Mouse (Mus musculus) WW6 (cell line): ENCODE data around the gene Htr1f.
A peak's percentile ranks its signal among the peaks of the same experiment; 100 is the strongest.

Experiments used
- DNase-seq: peaks from one replicate; pipeline ENCODE4 v3.0.0-alpha.2; 2013; ENCODE audit warnings: low read depth, low spot score

Htr1f gene

DNA sequence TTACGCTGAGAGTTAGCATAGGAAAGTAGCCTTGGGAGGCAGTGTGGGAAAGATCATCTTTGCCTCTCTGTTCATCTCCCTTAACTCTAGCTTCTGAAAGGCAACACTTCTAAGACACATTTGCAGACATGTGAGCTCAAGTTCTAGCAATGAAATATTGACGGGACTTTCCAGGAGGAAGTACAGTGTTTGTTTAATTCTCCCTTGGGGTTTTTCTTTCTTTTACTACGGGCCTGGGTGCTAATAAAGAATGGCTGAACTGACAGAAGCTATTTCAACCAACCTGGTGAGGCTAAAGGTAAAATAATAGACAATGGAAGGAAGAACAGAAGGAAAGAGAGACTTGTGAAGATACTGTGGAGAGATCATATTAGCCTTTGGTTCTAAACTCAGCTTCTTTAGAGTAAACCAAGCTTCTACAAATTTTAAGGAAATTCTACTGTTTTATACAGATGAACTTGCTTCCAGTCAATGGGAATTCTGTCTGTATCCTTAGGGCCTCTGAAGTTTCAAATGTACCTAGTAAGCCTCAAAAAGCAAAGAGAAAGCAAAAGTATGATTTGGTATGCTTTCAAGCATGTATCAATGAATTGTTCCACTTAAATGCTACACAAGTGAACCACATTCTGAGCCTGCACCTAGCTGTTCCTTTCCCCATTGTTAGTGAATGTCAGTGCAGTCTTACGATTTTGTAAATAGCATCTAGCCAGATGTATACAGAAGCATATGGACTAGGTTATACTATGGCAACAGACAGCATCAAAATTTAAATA is 131.9 kb downstream of the Htr1f start:
- no peak for DNase-seq

DNA sequence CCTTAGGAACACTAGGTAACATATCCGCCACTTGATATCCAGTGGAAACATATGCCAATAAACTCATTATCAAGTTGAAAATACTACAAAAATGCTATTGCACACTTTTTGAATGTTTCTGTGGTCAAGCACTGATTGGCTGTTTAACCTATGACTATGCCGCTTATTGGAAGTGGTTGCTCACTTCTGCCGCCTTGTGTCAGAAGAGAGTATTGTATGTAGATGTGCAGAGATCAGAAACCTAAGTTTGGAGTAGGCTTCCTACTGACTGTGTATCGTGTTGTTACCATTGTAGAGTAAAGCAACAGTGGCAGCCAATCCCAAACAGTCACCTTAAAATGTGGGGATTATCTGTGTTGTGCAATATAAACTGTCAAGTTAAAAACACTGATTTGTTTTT is 144.0 kb downstream of the Htr1f start:
- no peak for DNase-seq

DNA sequence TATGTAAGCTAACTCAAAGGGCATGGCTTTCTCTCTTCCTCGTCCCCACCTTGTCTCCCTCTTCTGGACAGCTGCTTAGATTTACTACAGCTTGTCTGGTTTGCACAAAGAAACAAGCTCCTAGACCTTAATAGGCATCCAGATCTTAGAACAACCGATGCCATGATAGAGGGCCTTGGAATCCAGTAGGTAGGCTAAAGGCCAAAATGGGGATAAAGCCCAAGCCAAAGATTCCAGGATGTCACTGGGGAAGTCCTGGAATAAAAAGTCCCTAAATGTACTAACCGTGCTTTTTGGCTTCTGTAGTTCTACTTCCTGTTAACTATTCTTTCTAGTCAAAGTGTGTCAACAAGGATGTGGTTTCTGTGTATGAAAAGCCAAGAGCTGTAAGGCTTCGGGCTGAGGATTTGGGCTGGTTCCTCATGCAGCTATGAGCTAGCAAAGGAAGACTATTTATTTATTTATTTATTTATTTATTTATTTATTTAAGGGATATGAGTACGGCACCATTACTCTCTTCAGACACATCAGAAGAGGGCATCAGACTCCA is 163.9 kb downstream of the Htr1f start:
- DNase-seq: no peak

DNA sequence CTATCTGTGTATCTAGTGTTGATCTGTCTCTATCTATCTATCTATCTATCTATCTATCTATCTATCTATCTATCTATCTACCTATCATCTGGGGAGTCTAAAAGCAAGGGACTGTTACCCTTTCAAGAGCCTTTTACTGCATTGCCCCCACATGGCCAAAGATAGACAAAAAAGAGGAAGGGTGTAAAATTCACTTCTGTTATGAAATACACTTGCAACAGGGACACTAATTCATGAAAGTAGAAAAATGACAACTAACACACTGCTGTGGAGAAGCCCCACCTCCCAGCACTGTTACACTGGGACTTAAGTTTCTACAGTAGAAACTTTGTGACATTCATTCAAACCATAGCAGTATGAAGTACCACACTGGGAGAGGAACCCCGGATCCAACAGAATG is 170.9 kb downstream of the Htr1f start:
- no peak for DNase-seq

DNA sequence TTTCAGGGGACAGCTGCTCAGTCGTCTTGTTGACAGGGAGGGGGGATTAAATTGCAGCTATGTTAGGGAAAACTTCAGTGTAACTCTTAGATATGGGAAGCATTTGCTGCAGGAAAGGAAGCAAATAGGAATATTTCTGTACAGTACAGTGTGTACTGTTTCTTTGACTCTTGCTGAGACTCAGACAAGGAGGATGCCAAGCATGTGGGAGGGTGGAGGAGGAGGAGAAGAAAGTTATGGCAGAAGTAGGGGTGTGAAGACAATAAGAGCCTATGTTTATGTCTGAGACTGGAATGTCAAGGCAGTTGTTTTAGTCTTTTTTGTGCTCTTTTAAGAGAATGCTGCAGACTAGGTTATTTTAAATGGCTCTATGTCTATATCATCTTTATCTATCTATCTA is 171.6 kb downstream of the Htr1f start:
- no peak for DNase-seq

DNA sequence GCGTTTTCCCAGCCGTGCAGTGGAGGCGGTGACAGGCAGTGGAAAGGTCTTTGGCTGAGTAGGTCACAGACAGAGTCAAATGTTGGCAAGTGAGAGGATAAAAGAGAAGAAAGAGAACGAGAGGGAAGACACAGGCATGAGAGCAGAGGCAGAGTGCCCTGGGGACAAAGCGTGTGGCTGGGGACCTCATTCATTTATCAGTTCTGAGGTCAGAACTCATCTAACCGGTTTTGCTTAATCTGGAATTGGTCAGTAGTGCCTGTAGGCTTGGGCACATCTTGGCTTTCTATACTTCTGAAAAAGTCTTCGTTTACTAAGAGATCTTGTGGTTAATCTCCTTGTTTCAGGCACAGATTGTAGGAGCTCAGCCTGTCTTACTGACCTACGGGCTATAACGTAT is 182.2 kb downstream of the Htr1f start:
- DNase-seq: no peak

DNA sequence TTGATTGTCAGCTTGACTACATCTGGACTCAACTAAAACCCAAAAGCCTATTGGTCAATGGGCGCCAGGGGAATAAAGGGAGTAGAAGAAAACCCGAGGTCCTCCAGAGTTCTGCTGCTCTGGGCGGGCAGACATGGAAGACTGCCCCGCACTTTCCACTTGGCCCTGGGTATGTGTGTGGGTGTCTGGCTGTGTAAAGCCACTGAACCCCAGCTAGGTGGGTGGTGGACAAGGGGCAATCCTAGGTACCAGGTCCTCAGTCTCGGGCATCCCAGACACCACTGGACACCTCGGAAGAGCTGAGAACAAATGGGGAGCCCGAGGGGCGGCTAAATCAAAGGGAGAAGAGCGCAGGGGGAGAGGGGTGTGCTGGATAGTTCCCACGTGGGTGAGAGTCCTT is 196.9 kb downstream of the Htr1f start:
- no peak for DNase-seq

DNA sequence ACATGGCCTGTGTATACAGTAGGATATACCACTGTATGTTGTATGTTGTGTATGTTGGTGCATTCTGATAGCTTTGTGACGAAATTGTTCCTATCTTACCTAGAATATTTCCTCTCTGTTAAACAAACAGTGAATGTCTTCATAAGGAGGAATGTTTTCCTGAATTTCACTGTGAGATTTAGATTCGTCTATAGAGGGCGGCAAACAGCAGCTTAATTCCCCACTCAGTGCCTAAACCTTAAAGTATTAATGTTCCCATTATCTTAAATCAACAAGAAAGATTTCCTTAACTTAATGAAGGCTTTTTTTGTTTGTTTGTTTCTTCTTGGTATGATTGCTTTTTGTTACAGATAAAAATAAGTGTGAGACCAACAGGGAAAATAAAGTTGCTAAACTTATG is 198.5 kb downstream of the Htr1f start:
- no peak for DNase-seq

DNA sequence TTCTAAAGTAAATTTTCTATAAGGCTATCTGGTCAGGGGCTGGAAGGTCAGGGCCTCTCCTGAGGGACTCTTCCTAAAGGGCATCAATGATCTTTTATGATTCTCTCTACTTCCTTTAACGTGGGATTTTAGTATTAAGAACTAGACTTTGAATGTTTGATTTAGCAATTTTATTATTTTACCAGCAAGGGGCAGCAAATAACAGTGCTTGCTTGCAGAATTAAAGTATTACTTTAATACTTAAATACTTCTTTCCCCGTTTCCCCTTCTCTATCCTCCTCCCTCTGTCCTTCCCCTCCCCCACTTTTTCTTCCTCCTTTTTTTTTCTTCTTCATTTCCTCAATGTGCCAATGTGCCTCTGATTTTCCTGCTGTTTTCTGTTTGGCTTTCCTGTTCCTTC is 202.3 kb downstream of the Htr1f start:
- DNase-seq: no peak

DNA sequence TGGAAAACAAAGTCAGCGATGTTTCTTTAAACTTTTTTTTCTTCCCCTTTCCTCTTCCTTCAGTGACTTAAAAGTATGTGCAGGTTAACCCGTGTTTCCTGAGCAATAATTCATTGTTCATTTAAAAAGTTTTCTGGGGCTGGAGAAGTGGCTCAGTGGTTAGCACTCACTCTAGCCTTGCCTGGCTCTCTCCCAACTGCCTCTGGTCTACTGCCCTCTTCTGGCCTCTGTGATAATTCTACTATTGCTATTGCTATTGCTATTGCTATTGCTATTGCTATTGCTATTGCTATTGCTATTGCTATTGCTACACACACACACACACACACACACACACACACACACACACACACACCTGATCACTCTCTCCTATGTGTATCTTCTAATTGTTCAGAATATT is 206.6 kb downstream of the Htr1f start:
- DNase-seq: no peak

DNA sequence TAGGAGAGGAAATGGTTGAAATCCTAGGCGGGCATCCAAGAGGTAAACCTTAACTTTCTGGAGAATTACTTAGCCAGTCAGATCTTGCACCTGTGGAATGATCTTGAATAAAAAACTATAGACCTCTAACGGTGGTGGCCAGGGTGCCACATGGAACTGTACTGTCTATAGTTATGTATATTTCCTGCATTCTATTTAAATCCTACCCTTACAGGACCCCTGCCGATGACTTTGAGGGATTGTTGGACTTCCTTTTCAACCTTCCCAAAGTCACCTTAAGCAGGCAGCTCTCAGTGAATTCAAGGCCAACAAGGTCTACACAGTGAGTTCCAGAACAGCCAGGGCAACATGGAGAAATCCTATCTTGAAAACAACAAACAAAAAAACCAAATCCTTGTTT is 216.2 kb downstream of the Htr1f start:
- no peak for DNase-seq

DNA sequence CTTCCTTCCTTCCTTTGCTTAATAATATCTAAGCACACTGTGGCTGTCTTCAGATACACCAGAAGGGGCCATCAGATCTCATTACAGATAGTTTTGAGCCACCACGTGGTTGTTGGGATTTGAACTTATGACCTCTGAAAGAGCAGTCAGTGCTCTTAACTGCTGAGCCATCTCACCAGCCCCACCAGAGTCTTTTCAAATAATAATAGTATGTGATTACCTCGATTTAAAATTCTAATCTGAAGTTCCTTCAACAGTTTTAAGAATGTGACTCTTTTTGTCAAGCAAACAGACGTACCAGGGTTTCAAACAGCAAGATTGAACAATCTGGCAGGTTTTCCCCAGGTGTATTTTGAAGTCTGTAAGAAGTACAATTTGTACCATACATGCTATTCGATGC is 220.1 kb downstream of the Htr1f start:
- no peak for DNase-seq

DNA sequence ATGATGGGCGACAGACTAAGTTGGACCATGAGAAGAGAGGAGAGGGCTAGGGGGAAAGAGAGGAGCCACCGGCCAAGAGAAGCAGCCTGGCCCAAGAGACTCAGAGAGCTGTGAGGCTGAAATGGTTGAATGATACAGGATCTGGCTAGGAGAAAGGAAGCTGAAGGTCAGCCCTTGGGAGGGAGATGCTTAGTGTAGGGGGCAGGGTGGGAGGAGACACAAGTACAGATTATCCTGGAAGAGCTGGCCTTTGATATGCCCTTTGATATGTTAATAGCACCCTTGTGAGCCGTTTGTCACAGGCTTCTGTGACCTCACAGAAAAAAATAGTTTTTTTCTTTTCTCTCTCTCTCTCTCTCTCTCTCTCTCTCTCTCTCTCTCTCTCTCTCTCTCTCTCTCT is 220.5 kb downstream of the Htr1f start:
- DNase-seq: peak; percentile 84

DNA sequence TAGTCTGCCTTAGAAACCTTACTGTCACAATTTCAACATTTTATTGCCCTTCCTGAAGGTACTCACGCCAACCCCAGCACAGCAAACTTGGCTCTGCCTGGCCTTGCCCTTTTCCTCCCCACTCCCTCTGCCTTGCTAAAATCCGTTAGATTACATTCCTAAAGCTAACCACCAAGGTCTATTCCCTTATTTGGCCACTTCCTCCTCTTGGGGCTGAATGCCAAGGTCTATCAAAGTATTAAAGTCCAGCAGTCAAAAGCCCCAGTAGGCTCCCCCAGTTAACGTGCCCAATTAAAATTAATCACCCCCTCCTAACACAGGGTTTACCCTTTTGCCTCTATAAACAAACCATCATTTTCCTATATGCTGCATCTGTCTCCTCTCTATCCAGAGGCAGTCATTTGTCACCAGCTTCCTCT is 221.2 kb downstream of the Htr1f start:
- no peak for DNase-seq

DNA sequence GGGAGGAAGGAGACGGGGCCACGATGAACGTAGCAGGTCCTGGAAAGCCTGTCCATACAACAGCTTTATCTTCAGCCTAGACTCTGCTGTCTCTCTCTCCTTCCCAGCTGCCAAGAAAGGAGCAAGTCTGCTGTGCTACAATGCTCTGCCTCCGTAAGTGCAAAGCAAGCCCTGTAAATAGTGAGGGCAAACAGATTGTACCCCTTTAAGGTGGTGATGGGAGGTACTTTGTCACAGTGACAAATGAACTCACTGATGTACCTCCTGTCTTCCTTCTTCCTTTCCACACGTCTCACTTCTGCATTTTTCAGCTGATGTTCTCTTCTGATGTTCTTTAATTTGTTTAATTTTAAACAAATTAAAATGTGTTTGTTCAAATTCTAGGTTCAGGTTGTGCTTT is 221.8 kb downstream of the Htr1f start:
- DNase-seq: no peak

DNA sequence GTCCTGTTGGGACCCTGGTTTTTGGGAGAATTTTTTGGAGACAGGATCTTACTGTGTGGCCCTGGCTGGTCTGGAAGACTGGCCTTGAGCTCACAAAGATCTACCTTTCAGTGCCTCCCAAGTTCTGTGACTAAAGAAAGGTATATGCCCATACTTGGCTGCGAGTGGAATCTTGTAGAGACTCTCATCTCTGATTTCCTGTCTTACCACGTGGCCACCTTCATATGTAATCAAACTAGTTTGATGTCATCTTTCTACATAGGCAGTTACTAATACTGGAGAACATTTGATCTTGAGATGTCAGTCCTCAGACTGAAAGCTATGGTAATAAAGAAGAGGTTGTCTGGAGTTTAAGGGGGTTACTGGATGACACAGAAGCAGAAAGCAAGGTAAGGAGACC is 224.2 kb downstream of the Htr1f start:
- no peak for DNase-seq

DNA sequence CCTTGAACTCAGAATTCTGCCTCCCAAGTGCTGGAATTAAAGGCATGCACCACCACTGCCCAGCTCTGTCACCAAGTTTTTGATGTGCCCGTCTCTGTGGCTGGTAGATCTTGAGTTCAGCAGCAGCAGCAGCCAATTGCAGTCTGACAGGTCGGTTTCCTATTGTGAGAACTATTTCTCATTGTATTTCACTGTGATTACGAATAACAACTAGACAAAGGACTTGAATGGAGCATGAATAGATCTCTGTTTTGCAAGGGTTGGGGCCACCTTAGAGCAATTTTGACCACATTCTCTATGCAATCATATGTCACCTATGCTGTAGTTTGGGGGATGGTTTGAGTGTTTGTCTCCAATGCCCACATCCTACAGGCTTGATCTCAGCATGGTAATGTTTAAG is 224.7 kb downstream of the Htr1f start:
- DNase-seq: no peak

DNA sequence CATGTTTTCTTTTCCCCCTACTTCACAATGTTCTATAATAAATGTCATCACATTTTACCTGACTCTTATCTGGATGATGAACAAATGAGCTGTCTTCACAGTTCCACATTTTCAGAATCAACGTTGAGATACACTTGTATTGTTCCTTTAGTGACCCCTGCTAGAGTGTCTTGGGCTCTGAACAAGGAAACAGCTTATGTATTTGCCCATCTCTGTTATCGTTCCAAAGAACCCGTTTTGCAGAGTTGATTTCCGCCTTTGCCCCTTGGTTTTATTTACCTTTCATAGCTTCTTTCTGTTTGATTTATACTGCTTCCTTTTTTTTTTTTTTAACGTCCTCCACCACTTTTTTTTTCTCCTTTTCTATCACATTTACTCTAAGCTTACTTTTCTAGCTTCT is 225.9 kb downstream of the Htr1f start:
- DNase-seq: no peak

DNA sequence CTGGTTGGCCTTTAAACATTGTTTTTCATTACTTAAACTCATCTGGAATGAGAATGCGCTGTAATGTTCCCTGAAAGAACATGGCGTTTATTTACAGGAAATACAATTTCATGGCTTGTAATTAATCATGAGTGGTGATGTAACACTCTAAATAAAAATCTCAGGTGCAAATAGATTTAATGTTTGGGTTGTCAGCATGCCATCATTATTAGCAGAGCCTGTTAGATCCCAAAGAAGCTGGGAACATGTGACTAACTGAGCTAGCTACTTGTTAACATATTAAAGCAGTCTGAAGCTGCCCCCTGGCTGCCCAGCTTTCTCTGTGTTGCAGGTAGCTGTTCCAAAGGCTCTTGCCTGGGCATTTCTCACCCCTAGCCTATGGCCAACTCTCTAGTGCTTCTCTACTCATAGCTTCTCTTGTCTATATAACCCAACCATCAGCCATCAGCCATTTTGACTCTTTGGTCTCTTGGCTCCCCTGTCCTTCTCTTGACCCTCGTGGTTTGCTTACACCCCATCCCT is 227.0 kb downstream of the Htr1f start:
- DNase-seq: no peak

DNA sequence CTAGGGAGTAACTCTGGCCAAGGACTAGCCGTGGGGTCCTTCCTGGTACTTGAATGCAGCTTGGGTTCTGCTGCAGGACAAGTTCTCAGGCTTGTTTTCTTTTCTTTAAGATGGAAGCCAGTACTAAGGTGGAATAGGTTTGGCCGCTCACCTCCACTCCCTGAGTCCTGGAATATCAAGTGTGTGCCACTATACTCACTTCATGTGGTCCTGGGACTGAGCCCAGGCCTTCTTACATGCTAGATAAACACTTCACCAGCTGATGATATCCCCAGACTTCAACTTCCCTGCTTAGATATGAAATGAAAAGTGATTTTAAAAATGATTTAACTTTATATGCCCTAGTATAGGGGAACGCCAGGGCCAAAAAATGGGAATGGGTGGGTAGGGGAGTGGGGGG is 228.3 kb downstream of the Htr1f start:
- DNase-seq: no peak

DNA sequence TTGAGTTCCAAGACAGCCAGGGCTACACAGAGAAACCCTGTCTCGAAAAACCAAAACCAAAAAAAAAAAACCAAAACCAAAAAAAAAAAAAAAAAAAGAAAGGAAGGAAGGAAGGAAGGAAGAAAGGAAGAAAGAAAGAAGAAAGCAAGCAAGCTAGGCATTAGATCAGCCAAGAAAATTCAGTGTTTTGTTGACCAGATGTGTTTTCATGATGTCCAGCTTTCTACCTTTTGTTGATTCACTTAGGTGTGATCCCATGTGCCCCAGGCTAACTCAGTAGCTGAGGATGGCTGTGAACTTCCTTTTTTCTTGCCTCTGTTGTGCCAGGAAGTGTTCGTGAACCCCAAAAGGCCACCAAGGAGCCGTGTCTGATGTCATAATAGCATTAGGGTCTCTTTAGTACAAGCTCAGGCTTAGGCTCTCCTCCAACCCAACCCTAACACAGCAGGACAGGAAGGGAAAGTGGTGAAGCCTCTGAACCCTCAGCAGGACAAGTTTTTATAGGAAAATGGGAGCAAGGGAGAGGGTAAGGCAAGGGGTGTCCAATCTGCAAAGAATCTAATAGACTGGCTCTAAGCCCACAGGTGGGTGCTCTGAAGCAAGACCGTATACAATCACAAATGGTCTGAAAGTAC is 228.9 kb downstream of the Htr1f start:
- DNase-seq: no peak

DNA sequence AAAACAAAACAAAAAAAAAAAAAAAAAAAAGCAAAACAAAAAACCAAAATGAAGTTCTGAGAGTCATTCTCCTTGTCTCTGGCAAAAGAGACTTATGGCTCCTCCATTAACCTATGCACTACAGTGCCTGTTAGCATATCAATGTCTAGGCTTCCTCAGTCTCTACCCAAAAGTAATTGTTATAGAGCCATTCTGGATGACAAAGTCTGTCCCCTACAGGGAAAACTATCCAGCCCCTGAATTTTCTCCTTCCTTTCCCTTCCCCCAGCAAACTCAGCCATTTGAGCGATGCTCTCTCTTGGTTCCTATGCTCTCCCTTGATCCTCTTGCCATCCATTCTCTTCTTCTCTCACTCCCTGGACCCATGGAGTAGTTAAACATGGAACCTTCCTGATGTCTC is 229.8 kb downstream of the Htr1f start:
- no peak for DNase-seq

DNA sequence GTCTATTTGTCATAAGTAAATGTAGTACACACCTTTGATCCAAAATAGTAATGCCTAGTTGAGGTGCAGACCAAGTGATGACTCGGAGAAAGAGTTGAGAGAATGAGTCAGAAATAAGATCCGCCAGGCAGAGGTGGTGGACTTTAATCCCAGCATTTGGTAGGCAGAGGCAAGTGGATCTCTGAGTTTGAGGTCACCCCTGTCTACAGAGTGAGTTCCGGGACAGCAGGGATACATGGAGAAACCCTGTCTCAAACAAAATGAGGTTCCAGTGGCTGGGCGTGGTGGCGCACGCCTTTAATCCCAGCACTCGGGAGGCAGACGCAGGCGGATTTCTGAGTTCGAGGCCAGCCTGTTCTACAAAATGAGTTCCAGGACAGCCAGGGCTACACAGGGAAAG is 230.3 kb downstream of the Htr1f start:
- DNase-seq: no peak
